Mouse (Mus musculus) left cerebral cortex, adult 8-10 months (tissue): Measurements from ENCODE around the gene Coro2a. TPM values are rescaled to one million over a fixed set of nuclear protein-coding genes. Genes with fewer than 3 reads are reported as not detected.

Source experiments
- DNase-seq, 2 experiments: peaks; one replicate each; pipeline ENCODE4 v3.0.0; 2022; ENCODE audit warnings: low spot score in 2 of 2
- total RNA-seq, 4 experiments: library from RNA; stranded (reverse); gene quantifications; 2 replicates each; pipeline ENCODE4 v1.2.4; 2022

Gene Coro2a
- total RNA-seq, 4 experiments from 2014 or later = 23.3 to 26.7 (median 24.3) TPM

GRCm38 (mm10) chr4:46562037-46562436 is 40.0 kb downstream of the Coro2a start:
- no peak for DNase-seq

GRCm38 (mm10) chr4:46560069-46560705 is 41.8 kb downstream of the Coro2a start:
- no peak for DNase-seq

GRCm38 (mm10) chr4:46558672-46559667 is 43.0 kb downstream of the Coro2a start:
- DNase-seq = no peak

GRCm38 (mm10) chr4:46556933-46557332 is 45.1 kb downstream of the Coro2a start:
- DNase-seq = no peak

GRCm38 (mm10) chr4:46555762-46556161 is 46.2 kb downstream of the Coro2a start:
- DNase-seq = no peak

- DNase-seq = no peak
These were observed 47.5 kb downstream of the Coro2a start for GRCm38 (mm10) chr4:46554295-46555069.

- no peak for DNase-seq
These were observed 48.1 kb downstream of the Coro2a start for GRCm38 (mm10) chr4:46553864-46554263.

GRCm38 (mm10) chr4:46550406-46550805 is 51.6 kb downstream of the Coro2a start:
- DNase-seq = no peak

- no peak for DNase-seq
These were observed 52.0 kb downstream of the Coro2a start for GRCm38 (mm10) chr4:46549979-46550378.

GRCm38 (mm10) chr4:46546709-46547108 is 55.3 kb downstream of the Coro2a start:
- no peak for DNase-seq

- DNase-seq = no peak
These were observed 56.5 kb downstream of the Coro2a start for GRCm38 (mm10) chr4:46545498-46545897.

- DNase-seq = no peak
These were observed 57.7 kb downstream of the Coro2a start for GRCm38 (mm10) chr4:46544313-46544712.

GRCm38 (mm10) chr4:46543366-46544050 is 58.5 kb downstream of the Coro2a start:
- DNase-seq = no peak

- no peak for DNase-seq
These were observed 60.3 kb downstream of the Coro2a start for GRCm38 (mm10) chr4:46541707-46542106.

GRCm38 (mm10) chr4:46539167-46539566 is 62.8 kb downstream of the Coro2a start:
- DNase-seq = no peak

- no peak for DNase-seq
These were observed 66.1 kb downstream of the Coro2a start, which contains the start of gene Trim14 for GRCm38 (mm10) chr4:46535840-46536361. TSS of gene Trim14 (minus strand) at chr4:46536141.

GRCm38 (mm10) chr4:46535094-46535830 is 66.7 kb downstream of the Coro2a start:
- no peak for DNase-seq

GRCm38 (mm10) chr4:46533934-46534720 is 67.9 kb downstream of the Coro2a start:
- DNase-seq = no peak

- DNase-seq = no peak
These were observed 69.1 kb downstream of the Coro2a start for GRCm38 (mm10) chr4:46532926-46533325.
